Comparison of ENCODE assay signal across 10 mouse cellular contexts in the genomic region with DNA sequence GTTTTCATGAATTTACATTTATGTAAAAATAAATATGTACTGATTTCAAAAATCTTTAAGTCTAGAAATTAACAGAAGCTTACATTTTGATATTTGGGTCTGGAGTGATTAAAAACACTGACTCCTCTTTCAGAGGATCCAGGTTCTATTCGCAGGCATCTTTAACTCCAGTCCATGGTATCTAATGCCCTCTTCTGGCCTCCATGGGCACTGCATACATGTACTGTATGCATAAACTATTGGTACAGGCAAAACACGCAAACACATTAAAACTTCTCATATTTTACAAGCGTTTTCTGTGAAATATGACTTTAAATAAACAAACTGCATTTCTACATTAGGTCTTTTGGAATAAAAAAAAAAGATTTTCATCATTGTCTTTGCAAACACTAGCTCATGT.
DNase-seq lines count a peak whose midpoint lies in the region; TF ChIP-seq lines count a peak whose summit lies in the region.
"Had no signal": no experiment of that assay in that cellular context is flagged by ENCODE, and none has a peak within 500 bp of the region (broad histone marks: within the 10 kb centered on the region; RNA-seq: fewer than 3 reads in every experiment).

No protein-coding gene starts in this region.

- H3K27ac ChIP-seq in layer of hippocampus, adult 2 months, result no peak overlapping the region
- no peak overlapping the region for H3K27ac ChIP-seq in cortical plate, adult 2 months (ENCODE audit: insufficient read depth, low read length)
- H3K27ac ChIP-seq: hindbrain, embryonic 13.5 days had no signal

- H3K4me1 ChIP-seq in cortical plate, adult 2 months (ENCODE audit: control insufficient read depth, insufficient read depth, low read length), result no peaks in the 10 kb centered on the region
- H3K4me1 ChIP-seq: hindbrain, embryonic 13.5 days had no signal

- TF ChIP-seq POLR2A in cortical plate, adult 2 months (IDR thresholded peaks at IDR 0.05; ENCODE audit: extremely low read depth, insufficient read depth, low read length), result no peak

- no peak overlapping the region for H3K4me3 ChIP-seq in layer of hippocampus, adult 2 months
- H3K4me3 ChIP-seq in cortical plate, adult 2 months (ENCODE audit: insufficient read depth, low read length), result no peak overlapping the region
- H3K4me3 ChIP-seq: hindbrain, embryonic 13.5 days had no signal

- TF ChIP-seq CTCF in layer of hippocampus, adult 2 months (conservative IDR thresholded peaks at IDR 0.05), result peak; percentile 66
- 0 out of 2 replicates have a peak, but pooled peaks have one; percentile 7 for TF ChIP-seq CTCF in cortical plate, adult 2 months (IDR thresholded peaks at IDR 0.05; ENCODE audit: extremely low read depth, insufficient read depth, low read length)

- peak; percentile 34 for DNase-seq in embryo, embryonic 10 days (ENCODE audit: low spot score)
- no peak for DNase-seq in embryo, embryonic 9.5 days (ENCODE audit: extremely low spot score)
- DNase-seq in layer of hippocampus, adult 2 months (ENCODE audit: low spot score in 2 of 2), result no peak
- no peak for DNase-seq in layer of hippocampus, adult 9-11 months
- DNase-seq in 416B (ENCODE audit: low read depth), result peak; percentile 29
- no peak for DNase-seq in MN1 (ENCODE audit: low spot score)
- DNase-seq in layer of hippocampus, adult 9-10 months (ENCODE audit: low spot score), result no peak
- DNase-seq: gastrocnemius, postnatal 25 days had no signal

Comparison
In these comparisons a context has a peak if more than half of its experiments do, and no peak if none do; other contexts are left out.
1. DNase-seq: peak in embryo, embryonic 10 days (single experiment) and 416B (single experiment); none in embryo, embryonic 9.5 days (single experiment), layer of hippocampus, adult 2 months (0 of 2), layer of hippocampus, adult 9-11 months (single experiment), MN1 (single experiment) and layer of hippocampus, adult 9-10 months (single experiment).